In genomic region chr7:83643581-83643980, GRCm38 (mm10) we compare ENCODE assay signal across 23 mouse cellular contexts. TPM values are rescaled to one million over a fixed set of nuclear protein-coding genes. Genes with fewer than 3 reads are reported as not detected.
A peak's percentile ranks its signal among the peaks of the same experiment; 100 is the strongest.
DNase-seq lines count a peak whose midpoint lies in the region; ATAC-seq and TF ChIP-seq lines count a peak whose summit lies in the region.
"Had no signal": no experiment of that assay in that cellular context is flagged by ENCODE, and none has a peak within 500 bp of the region (broad histone marks: within the 10 kb centered on the region; RNA-seq: fewer than 3 reads in every experiment).

No protein-coding gene starts in this region.

- no peaks in the 10 kb centered on the region for H3K27me3 ChIP-seq in heart, embryonic 10.5 days (ENCODE audit: insufficient read depth, poor library complexity, severe bottlenecking)
- no peaks in the 10 kb centered on the region for H3K27me3 ChIP-seq in heart, embryonic 15.5 days
- no peaks in the 10 kb centered on the region for H3K27me3 ChIP-seq in myocyte (ENCODE audit: control insufficient read depth, insufficient read depth, insufficient read length)
- H3K27me3 ChIP-seq: embryonic facial prominence, embryonic 12.5 days; embryonic facial prominence, embryonic 15.5 days; hindbrain, embryonic 12.5 days; hindbrain, embryonic 15.5 days had no signal

- no peak for ATAC-seq in heart, embryonic 15.5 days (replicated peaks; ENCODE audit: insufficient number of reproducible peaks, insufficient read depth, low FRiP score, low read depth)
- ATAC-seq: activated CD4-positive, CD25-positive, alpha-beta regulatory T cell, adult 4 months; CD4-positive, CD25-positive, alpha-beta regulatory T cell, adult 4 months; forebrain, embryonic 14.5 days; forebrain, postnatal 0 days; intestine, postnatal 0 days had no signal

- H3K4me3 ChIP-seq in heart, embryonic 10.5 days: no peak overlapping the region
- no peak overlapping the region for H3K4me3 ChIP-seq in heart, embryonic 15.5 days
- no peak overlapping the region for H3K4me3 ChIP-seq in myocyte
- H3K4me3 ChIP-seq: embryonic facial prominence, embryonic 12.5 days; embryonic facial prominence, embryonic 15.5 days; gastrocnemius, adult 2 months; hindbrain, embryonic 12.5 days; hindbrain, embryonic 15.5 days had no signal

- 69% methylated on average over 6 of the region's 6 CpGs for WGBS in heart, embryonic 10.5 days
- WGBS in heart, embryonic 15.5 days: 55% methylated on average over 6 of the region's 6 CpGs

- H3K4me2 ChIP-seq in heart, embryonic 15.5 days: no peak overlapping the region
- no peak overlapping the region for H3K4me2 ChIP-seq in myocyte (ENCODE audit: low read depth)
- H3K4me2 ChIP-seq: embryonic facial prominence, embryonic 12.5 days; embryonic facial prominence, embryonic 15.5 days; hindbrain, embryonic 12.5 days; hindbrain, embryonic 15.5 days had no signal

- no peak overlapping the region for H3ac ChIP-seq in myocyte (ENCODE audit: control insufficient read depth, insufficient read length)

- H3K27ac ChIP-seq in heart, embryonic 10.5 days: peak overlapping the region; percentile 70; the same call in 1 of the 2 replicates
- peak overlapping the region; percentile 31; the same call in 1 of the 2 replicates for H3K27ac ChIP-seq in heart, embryonic 15.5 days
- H3K27ac ChIP-seq: embryonic facial prominence, embryonic 12.5 days; embryonic facial prominence, embryonic 15.5 days; gastrocnemius, adult 2 months; hindbrain, embryonic 12.5 days; hindbrain, embryonic 15.5 days had no signal

- no peaks in the 10 kb centered on the region for H3K9me3 ChIP-seq in heart, embryonic 10.5 days
- no peaks in the 10 kb centered on the region for H3K9me3 ChIP-seq in heart, embryonic 15.5 days (replicated peaks)
- H3K9me3 ChIP-seq: embryonic facial prominence, embryonic 12.5 days; embryonic facial prominence, embryonic 15.5 days; hindbrain, embryonic 12.5 days; hindbrain, embryonic 15.5 days had no signal

- no peak for TF ChIP-seq POLR2A in myocyte (IDR thresholded peaks at IDR 0.05; ENCODE audit: insufficient read length, low read depth)

- no peaks in the 10 kb centered on the region for H3K79me2 ChIP-seq in myocyte (ENCODE audit: control insufficient read depth, insufficient read depth)

- no peak overlapping the region for H3K9ac ChIP-seq in heart, embryonic 15.5 days
- H3K9ac ChIP-seq: embryonic facial prominence, embryonic 12.5 days; embryonic facial prominence, embryonic 15.5 days; forebrain, postnatal 0 days; hindbrain, embryonic 12.5 days; hindbrain, embryonic 15.5 days had no signal

- H3K4me1 ChIP-seq in heart, embryonic 10.5 days: peaks cover 45% of the 10 kb centered on the region
- H3K4me1 ChIP-seq in heart, embryonic 15.5 days (replicated peaks): peaks cover 39% of the 10 kb centered on the region
- H3K4me1 ChIP-seq: embryonic facial prominence, embryonic 12.5 days; embryonic facial prominence, embryonic 15.5 days; hindbrain, embryonic 12.5 days; hindbrain, embryonic 15.5 days had no signal

- DNase-seq in heart, embryonic 10.5 days (ENCODE audit: low spot score): no peak
- no peak for DNase-seq in heart, adult 18-20 months
- no peak for DNase-seq in heart, adult 11 months
- DNase-seq in A20 (ENCODE audit: low read depth, low spot score): peak; percentile 12
- DNase-seq in neural tube, embryonic 10.5 days (ENCODE audit: extremely low spot score, low spot score): no peak
- DNase-seq: adrenal gland, adult 8-10 months; adrenal gland, postnatal 25 days; cerebellum, adult 9-11 months; forebrain, postnatal 0 days; gastrocnemius, adult 2 months; gastrocnemius, postnatal 14 days; heart, postnatal 14 days had no signal

- peaks cover 27% of the 10 kb centered on the region for H3K36me3 ChIP-seq in heart, embryonic 10.5 days
- H3K36me3 ChIP-seq in heart, embryonic 15.5 days: peaks cover 18% of the 10 kb centered on the region
- peaks cover 6% of the 10 kb centered on the region for H3K36me3 ChIP-seq in myocyte (ENCODE audit: control insufficient read depth, insufficient read depth)
- H3K36me3 ChIP-seq: hindbrain, embryonic 12.5 days; hindbrain, embryonic 15.5 days had no signal

TF ChIP-seq in myocyte, 11 proteins besides CTCF, POLR2A, EP300 and RAD21:
- TF ChIP-seq POLR2AphosphoS2 (IDR thresholded peaks at IDR 0.05; ENCODE audit: insufficient read length, low read depth) (peak; percentile 53), MYOG (IDR thresholded peaks at IDR 0.05; ENCODE audit: control insufficient read depth in 1 of 3, insufficient read depth in 1 of 3, insufficient read length in 2 of 3, low read depth in 2 of 3) (no peak), REST (IDR thresholded peaks at IDR 0.05; ENCODE audit: insufficient read depth, insufficient read length) (no peak), TCF12 (IDR thresholded peaks at IDR 0.05; ENCODE audit: insufficient read depth, poor library complexity, severe bottlenecking) (no peak), MYOD1 (IDR thresholded peaks at IDR 0.05; ENCODE audit: control insufficient read depth in 1 of 3, insufficient read length in 2 of 3, low read depth in 2 of 3) (no peak)
TF ChIP-seq in myocyte: peak in this region for 1.

RNA-seq across cellular contexts. Expression of gene Stard5, which starts 11.8 kb away (rescaled TPM):
- polyA plus RNA-seq in heart, embryonic 10.5 days (2016; fragmentation: Nextera tagmentation; extraction: Ambion mirVana): 28.9 and 31.9 TPM in 2 replicates
- total RNA-seq in heart, adult 18-20 months (2021): 10 to 100 TPM in 1 of 2 experiments, 1 to 10 TPM in 1; 7.5 to 10.9 TPM
- 29.8 and 36.0 TPM in 2 replicates for polyA plus RNA-seq in heart, embryonic 15.5 days (2015; fragmentation: Nextera tagmentation; extraction: Ambion mirVana)
- polyA plus RNA-seq in myocyte (2012; fragmentation: generic; extraction: Trizol): 31.0 TPM

RNA-seq across cellular contexts. Expression of gene Tmc3, which starts 58.9 kb away (rescaled TPM):
- polyA plus RNA-seq in heart, embryonic 10.5 days (2016; fragmentation: Nextera tagmentation; extraction: Ambion mirVana): 0.21 and 0.35 TPM in 2 replicates
- under 1 TPM; 0.10 to 0.17 TPM for total RNA-seq in heart, adult 18-20 months (2021)
- 0.64 and 2.0 TPM in 2 replicates for polyA plus RNA-seq in heart, embryonic 15.5 days (2015; fragmentation: Nextera tagmentation; extraction: Ambion mirVana)
- 0.10 TPM for polyA plus RNA-seq in myocyte (2012; fragmentation: generic; extraction: Trizol)
- total RNA-seq: gastrocnemius, adult 2 months had no signal
- polyA plus RNA-seq: C2C12 had no signal
